Mouse (Mus musculus): ENCODE measurements around the gene Enox1.

- TF ChIP-seq CTCF (conservative IDR thresholded peaks at IDR 0.05; ENCODE audit: low read length): no peak
- no peak for TF ChIP-seq NANOG (IDR thresholded peaks at IDR 0.05; ENCODE audit: borderline replicate concordance, low read length)
- TF ChIP-seq POU5F1 (IDR thresholded peaks at IDR 0.05; ENCODE audit: borderline replicate concordance, low read length): no peak
These were observed 56.6 kb downstream of the Enox1 start for GRCm38 (mm10) chr14:77213210-77213609.
